Mouse (Mus musculus) urinary bladder, postnatal 14 days (tissue): ENCODE results near the gene Dcaf4.

Experiments used
- DNase-seq: peaks from one replicate; pipeline ENCODE4 v3.0.0; 2021; ENCODE audit warnings: low spot score

Gene Dcaf4

GRCm38 (mm10) chr12:83544791-83545190, 24.5 kb downstream of the Dcaf4 start:
- DNase-seq = no peak

DNA sequence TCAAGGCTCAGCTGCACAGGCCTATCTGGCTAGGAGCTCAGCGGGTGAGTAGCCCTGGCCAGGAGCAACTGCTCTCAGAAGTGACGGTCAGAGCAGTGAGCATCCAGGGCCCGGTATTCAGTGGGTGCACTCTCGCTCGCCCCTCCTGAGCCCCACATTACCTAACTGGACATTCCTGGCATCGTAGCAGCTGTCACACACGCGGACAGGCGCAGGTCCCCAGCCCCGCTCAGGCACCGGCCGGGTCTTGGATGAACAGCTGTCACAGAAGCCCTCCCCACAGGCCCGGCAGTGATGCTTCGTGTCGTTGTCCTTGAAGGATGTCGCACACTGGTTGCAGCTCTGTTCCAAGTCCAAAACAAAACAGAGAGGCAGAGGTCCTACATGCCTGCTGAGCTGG, 31.0 kb downstream of the Dcaf4 start:
- DNase-seq = no peak

- DNase-seq = no peak
Observed at GRCm38 (mm10) chr12:83553816-83554215, 33.5 kb downstream of the Dcaf4 start.

- no peak for DNase-seq
Observed at GRCm38 (mm10) chr12:83555605-83556004, 35.3 kb downstream of the Dcaf4 start.

DNA sequence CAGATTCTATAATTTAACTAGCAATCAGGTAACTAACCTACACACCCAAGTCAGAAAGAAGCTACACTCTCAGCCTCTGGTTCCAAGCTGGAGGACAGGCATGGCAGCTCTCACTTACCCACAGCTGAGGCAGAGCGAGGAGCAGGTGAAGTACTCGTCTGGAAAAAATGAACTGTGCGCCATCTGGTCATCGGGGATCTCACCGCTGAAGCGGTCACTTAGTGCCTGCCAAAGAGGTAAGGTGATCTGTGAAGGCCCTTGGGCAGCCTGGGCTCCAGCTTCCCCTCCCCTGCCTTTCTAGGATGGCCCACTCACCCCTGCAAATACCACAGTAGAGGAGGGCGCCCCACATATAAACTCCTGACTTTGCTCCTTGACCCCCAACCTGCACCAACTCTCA, 38.2 kb downstream of the Dcaf4 start:
- no peak for DNase-seq

- DNase-seq = no peak
Observed at GRCm38 (mm10) chr12:83560189-83560588, 39.9 kb downstream of the Dcaf4 start.

DNA sequence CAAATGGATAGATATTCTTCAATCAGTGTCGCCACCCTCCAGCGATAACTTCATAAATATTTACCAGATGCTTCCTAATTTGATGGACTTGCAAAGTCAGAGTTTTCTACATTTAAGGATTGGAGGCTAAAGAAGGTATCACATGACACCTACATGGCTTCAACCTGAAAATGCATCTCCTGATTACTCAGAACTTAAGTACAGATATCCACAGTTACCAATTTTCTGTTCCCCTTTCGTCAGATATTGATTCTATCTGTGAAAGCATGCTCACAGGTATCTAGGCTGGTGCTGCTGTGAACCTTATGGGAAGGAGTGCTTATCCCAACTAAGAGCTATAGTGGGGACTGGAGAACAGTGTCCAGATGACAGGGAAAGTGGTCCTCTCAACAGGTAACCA, 42.3 kb downstream of the Dcaf4 start:
- no peak for DNase-seq

DNA sequence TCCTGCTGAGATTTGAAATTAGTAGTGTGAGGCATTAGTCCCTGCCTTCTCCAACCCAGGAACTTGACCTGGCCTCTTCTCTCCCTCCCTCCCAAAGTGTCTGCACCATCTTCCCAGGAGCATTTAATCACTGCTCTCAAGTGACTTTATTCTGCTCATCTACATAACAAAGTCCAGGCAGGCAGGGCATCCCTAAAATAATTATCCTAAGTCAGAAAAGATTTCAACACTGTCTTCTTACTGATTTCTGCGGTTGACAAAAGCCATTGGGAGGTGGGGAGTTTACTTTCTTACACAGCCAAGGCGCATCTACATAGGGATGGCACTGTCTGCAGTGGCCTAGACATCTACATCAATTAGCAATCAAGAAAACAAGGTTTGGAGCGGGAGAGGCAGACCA, 49.6 kb downstream of the Dcaf4 start:
- DNase-seq = no peak

DNA sequence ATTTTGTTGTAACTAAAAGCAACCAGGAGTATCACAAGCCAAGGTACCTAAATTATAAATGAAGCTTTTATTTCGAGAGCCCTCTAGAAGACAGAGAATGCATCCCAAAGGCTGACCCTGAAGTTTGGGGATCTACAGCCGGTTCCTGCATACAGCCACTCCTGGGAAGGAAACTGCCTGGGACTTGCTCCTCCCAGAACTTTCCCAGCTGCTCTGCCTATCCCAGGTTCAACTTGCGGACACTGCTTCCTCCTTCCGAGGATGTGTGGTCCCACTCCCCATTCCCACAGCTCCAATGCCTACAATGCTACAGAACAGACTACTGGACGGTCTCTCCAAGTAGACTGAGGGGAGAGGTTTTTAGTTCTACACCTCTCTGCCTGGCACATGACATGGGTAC, 52.5 kb downstream of the Dcaf4 start:
- DNase-seq = no peak

- DNase-seq = no peak
Observed at GRCm38 (mm10) chr12:83577445-83577844, 57.2 kb downstream of the Dcaf4 start.

DNA sequence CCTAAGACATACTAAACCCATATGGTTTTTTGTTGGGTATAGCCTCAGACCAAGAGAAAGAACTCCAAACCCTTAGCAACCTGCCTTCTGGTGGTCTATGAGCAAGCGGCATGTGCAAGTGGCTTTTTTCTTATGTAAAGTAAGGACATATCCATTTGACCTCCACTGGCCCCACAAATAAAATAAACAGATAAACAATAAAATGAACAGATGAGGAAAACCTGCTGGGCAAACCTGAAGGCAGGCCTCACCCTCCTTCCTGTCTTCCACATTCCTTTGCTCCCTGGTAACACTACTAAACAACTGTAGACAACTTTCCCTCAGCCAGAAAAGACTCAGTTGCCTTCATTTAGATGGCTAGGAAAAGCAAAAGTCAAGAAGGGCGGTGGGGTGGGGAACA, 58.1 kb downstream of the Dcaf4 start:
- no peak for DNase-seq

DNA sequence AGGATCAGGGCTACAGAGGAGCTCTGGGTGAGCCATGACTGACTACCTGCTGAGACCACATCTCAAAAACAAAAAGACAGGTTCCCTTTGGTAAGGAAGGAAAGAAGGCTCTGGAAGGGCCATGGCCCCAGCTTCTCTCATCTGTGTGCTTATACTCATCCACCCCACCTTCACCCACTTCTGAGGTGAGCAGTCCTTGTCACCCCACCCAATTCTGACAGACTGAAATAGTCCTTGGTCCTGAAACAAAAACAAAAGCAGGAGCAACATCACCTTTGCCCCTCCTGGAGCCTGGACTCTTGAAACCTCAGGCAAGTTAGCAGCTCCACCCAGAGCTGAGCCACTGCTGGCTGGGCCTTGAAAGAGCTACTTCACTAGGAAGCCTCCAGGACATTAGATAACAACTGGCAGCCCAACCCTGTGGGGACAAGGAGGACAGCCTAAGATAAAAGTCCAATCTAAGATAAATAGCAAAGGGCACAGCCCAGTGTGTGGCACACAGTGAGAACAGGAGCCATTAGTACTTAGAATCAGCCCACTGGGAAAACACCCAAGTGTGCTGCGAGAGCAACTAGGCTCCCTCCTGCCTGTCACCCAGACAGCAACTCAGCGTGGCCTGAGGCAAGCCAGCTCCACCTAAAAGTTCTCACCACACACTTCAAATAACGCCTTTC, 58.8 kb downstream of the Dcaf4 start:
- DNase-seq = no peak

DNA sequence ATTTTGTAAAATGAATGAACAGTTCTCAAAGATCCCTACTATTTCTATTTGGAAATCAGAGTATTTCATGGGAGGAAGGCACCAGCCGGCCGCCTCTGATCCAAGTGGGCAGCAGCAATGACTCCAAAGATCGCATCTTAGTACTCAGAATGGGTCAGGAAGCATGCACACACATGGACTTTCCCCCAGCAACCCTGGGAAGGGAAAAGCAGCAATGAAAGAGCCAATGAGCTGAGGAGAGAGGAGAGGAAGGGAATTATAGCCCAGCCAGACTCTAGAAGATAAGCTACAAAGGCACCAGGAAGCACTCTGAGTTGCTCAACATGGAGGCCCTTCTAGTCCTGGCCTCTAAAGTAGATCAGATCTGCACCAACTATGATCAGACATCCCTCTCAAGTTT, 60.0 kb downstream of the Dcaf4 start:
- DNase-seq = no peak

DNA sequence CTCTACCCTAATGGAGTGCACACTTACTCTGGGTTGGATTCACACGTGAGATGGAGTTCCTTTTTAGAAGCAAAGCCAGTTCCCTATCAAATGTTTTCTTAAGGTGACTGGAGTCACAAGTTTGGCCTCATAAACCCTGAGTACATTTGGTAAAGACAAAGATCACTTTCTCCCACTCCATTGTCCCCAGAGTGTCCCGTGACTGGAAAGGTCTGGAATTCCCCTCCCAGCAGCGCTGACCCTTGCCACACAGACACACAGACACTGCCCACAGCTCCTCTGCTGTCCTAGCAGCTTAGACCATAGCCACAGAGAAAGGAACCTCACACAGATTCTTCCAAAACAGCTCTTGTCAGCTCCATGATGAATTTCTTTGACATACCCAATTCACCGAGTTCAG, 61.8 kb downstream of the Dcaf4 start:
- DNase-seq = no peak

DNA sequence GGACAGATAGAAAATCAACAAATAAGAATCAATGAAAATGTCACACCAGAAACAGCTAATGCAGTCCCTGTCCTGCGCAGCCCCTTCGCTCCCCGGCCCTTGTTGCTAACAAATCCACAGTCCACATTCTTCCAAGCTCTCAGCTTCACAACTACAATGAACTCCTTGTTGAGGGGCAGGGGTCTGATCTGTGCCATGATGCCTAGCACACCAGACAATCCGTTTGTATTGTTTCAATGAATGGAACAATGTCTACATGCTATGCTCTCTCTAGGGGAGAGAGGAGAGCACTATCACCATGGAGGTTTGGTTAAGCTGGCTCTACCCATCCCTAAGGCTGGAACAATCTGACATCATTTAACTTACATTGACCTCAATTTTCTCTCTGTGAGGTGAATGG, 62.5 kb downstream of the Dcaf4 start:
- no peak for DNase-seq

GRCm38 (mm10) chr12:83586628-83587027, 66.4 kb downstream of the Dcaf4 start:
- DNase-seq = no peak
